Mouse (Mus musculus): ENCODE results near the gene Chrna9.

Chrna9 gene

DNA sequence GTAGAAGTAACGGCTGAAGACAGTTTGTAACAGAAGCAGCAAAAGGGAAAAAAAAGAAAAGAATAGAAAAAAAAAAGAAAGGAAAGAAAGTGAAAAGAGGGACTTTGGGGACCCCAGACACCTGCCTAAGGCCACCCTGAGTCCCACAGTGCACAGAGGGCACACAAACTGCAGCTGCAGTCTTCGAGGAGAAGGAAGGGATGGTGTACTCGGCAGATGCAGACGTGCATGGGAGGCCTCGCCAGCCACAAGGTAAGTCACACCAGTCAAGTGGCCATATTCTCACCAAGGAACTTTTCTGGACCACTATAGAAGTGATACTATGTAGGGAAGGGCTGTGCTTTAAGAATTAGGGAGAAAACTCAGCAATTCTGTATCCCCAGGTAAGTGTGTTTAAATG lies at the start of gene Chrna9:
Chrna9 (plus strand) TSS at position 139 of the 400 bp plus-strand sequence.
- DNase-seq (ENCODE audit: low spot score in 2 of 2), result no peak

GRCm38 (mm10) chr5:65885699-65886443 lies 48.9 kb upstream of the Chrna9 start:
- no peak for DNase-seq (ENCODE audit: low spot score in 2 of 2)

- no peak for DNase-seq (ENCODE audit: low spot score in 2 of 2)
Observed at GRCm38 (mm10) chr5:65888102-65888501, 46.6 kb upstream of the Chrna9 start.

- no peak for DNase-seq (ENCODE audit: low spot score in 2 of 2)
Observed at GRCm38 (mm10) chr5:65888998-65889397, 45.7 kb upstream of the Chrna9 start.

- DNase-seq (ENCODE audit: low spot score in 2 of 2), result no peak
Observed at GRCm38 (mm10) chr5:65891251-65891826, 43.4 kb upstream of the Chrna9 start.

DNA sequence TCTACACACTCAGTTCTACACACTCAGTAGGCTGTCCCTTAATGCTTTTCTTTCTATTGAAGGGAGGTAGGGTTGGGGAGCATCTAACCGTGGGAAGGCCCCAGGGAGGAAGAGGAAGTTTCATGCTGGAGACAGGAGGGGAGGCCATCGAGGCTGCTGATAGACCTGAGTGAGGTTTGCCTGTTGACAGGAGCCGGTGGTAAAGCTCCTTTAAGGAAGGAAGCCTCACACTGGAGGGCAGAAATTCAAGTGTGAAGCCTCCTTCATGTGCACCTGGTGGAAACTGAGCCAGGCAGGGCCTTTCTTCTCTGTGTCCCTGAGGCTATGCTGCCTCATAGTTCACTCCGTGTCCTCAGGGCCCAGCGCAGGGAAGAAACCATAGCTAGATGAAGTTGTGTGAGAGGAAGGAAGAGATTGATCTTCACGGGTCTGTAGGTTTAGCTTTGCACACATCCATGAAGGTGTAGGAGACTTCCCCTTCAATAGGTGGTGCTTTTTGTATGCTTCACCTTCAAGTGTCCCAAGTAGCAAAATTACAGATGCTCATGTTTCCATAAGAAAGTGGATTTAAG lies 39.5 kb upstream of the Chrna9 start:
- no peak for DNase-seq (ENCODE audit: low spot score in 2 of 2)

DNA sequence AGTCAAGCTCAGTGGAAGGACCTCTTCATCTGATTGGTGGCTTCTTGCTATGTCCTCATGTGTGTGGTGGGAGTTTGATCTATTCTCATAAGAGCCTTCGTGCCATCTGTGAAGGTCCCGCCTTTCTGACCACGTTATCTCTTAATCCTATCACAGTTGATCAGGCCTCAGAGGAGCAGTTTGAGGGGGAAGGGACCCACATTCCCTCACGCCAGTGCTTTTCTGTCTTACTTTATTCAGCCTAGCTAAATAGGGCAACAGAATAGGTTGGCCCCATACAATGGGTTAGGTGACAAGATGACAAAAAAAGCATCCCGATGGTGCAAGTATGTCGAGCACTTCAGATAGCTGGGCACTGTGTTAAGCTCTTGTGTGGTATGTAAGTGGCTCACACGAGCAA lies 39.0 kb upstream of the Chrna9 start:
- no peak for DNase-seq (ENCODE audit: low spot score in 2 of 2)

- no peak for DNase-seq (ENCODE audit: low spot score in 2 of 2)
Observed at GRCm38 (mm10) chr5:65897731-65898130, 37.0 kb upstream of the Chrna9 start.

DNA sequence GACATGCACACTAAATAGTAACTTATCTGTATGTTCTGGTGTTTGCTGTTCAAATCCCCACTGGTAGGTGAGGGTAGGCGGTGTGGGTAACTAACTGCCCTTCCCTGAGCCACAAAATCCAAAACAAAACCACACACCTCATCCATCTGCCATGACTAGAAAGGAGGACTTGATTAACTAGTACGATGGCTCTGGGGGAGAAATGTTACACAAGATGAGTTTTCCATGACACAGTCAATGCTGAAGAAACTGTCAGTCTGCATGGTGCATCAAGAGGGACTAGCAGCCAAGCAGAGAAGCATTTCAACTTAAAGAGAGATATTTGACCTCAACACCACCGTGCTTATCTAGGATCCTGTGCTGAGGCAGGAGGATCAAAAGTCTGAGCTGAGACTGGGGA lies 36.0 kb upstream of the Chrna9 start:
- no peak for DNase-seq (ENCODE audit: low spot score in 2 of 2)

DNA sequence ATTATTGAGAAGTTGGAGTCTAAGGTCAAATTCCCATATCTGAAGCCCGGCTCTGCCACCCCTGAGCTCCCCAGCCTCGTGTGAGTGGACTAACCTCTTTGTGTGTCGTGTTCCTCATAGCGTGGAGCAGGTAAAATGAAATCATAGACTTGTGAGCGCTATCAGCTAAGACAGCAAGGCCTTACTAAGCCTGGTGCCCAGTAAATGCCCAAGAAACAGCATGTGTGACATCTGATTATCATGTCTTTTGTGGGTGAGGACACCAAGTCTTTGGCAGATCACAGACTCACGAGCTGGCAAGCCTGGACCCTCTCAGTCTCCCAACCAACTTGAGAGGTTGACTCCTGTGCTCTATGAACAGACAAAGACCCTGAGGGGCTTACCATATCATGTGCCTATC lies 34.6 kb upstream of the Chrna9 start:
- DNase-seq (ENCODE audit: low spot score in 2 of 2), result no peak

GRCm38 (mm10) chr5:65900862-65901265 lies 33.9 kb upstream of the Chrna9 start:
- no peak for DNase-seq (ENCODE audit: low spot score in 2 of 2)

- DNase-seq (ENCODE audit: low spot score in 2 of 2), result no peak
Observed at GRCm38 (mm10) chr5:65901868-65902418, 32.8 kb upstream of the Chrna9 start.

GRCm38 (mm10) chr5:65902811-65903210 lies 31.9 kb upstream of the Chrna9 start:
- DNase-seq (ENCODE audit: low spot score in 2 of 2), result no peak

DNA sequence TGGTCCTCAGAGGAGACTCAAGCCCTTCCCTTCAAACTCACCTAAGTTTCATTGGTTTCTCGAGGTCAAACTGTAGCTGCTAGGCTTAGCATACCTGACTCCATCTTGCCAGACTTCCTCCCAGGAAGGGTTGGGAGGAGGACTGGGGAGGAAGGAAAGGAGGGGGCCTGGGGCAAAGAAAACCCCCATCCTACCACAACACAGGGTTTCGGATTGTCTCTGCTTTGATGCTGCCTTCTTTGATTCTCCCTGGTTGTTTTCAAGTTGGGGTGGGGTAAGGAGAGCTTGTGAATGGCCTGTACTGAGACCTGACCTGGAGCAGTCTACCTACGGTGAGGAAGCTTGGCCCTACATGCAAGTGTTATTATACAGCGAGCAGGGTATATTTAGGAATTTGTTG lies 30.2 kb upstream of the Chrna9 start:
- no peak for DNase-seq (ENCODE audit: low spot score in 2 of 2)

DNA sequence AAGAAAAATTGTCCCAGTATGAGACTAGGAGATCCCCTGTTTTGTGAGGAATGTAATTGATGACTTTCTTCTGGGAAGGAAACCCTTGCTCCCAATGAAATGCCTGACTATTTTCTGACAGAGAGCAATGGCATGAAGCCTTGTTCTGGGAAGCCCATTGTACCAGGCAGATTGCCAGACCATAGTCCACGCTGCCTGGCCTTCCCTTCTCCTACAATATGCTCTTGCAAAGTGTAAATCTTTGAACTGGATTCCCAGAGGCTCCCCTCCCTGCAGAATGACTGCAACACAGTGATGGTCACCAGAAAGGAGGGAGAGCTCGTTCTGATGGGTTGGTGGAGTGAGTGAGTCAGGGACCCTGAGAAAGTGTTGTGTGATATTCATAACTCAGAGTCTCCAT lies 26.0 kb upstream of the Chrna9 start:
- DNase-seq (ENCODE audit: low spot score in 2 of 2), result no peak

DNA sequence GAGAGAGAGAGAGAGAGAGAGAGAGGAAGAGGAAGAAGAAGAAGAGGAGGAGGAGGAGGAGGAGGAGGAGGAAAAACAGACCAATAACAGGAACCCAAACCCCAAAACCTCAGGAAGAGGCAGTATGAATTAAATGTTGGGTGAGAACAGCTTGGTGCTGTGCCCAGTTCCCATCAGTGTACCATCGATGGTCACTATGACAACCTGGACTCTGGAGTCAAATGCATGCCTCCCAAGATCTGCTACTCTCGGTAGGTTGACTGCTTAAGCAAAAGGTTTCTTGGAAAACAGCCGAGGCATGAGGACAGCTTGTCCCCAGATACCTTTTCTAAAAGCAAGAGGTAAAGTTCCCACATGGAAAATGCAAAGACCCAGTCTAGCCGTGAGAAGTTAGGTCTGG lies 25.4 kb upstream of the Chrna9 start:
- no peak for DNase-seq (ENCODE audit: low spot score in 2 of 2)

GRCm38 (mm10) chr5:65910398-65910797 lies 24.3 kb upstream of the Chrna9 start:
- DNase-seq (ENCODE audit: low spot score in 2 of 2), result no peak

- no peak for DNase-seq (ENCODE audit: low spot score in 2 of 2)
Observed at GRCm38 (mm10) chr5:65911676-65912075, 23.0 kb upstream of the Chrna9 start.

DNA sequence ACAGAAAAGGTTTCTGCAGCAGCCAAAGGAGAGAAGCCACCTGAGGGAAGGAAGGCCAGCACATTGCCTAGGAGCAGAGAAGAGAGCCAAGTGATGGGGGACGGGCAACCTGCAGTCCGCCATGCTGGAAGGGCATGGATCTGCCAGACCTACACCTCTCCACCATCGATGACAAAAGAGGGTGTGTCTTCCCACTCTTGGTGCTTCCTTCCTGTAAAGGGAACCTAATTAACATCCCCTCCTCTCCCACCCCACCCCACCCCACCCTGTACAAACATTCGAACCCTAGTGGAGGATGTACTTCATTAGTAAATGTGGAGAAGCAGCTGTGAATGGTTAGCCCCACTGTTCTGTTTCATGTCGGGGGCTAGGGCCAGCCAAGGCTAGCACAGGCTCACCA lies 22.5 kb upstream of the Chrna9 start:
- no peak for DNase-seq (ENCODE audit: low spot score in 2 of 2)

GRCm38 (mm10) chr5:65913126-65913525 lies 21.6 kb upstream of the Chrna9 start:
- DNase-seq (ENCODE audit: low spot score in 2 of 2), result no peak

DNA sequence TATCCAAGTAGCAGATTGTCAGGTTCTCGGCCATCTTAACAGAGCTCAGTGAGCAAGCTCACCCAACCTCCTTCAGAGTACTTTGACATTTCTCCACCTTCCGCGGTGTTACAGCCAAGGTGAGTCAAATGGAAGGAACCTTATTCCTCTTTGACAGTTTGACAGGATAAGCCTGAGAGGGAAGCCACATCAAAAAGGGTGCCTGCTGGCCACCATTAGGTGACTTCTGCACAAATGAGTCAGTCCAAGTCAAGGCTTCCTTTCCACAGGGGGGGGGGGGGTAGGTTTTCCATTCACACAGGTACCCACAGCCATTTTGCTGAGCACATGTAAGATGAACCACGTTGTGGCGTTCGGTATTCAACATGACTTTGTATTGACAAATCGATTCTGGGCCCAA lies 20.4 kb upstream of the Chrna9 start:
- DNase-seq (ENCODE audit: low spot score in 2 of 2), result no peak

DNA sequence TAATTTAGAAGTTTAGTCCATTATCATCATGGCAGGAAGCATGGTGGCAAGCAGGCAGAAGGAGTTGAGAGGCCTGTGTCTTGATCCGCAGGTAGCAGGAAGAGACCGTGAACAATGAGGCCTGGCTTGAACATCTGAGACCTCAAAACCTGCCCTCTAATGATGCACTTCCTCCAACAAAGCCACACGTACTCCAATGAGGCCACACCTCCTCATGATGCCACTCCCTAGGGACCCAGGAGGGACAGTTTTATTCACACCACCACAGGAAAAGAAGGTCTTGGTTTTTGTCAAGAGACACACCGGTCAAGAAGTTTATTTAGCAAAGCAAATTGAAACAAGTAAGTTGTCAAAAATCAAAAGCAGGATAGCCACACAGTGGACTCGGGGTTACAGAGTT lies 17.8 kb upstream of the Chrna9 start:
- DNase-seq (ENCODE audit: low spot score in 2 of 2), result no peak

DNA sequence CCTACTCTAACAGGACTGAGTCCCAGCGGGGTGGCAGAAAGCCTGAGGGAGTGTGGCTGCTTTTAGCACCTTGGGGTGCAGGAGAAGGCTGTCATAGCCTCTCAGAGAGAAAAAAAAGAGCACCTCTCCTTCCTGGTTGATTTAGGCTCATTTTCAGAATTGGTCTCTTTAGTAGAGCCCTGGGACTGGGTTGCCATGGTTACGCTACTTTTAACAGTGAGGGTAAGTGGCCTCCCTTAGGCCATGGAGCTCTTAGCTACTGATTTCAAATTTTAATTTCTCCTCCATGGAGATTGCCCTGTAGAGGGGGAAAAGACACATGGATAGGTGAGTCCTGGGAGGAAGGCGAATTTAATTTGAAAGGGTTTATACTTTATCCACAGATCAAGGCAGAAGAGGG lies 16.1 kb upstream of the Chrna9 start:
- no peak for DNase-seq (ENCODE audit: low spot score in 2 of 2)
